Mouse (Mus musculus): ENCODE results near the gene Dscaml1. TPM values are rescaled to one million over a fixed set of nuclear protein-coding genes. Genes with fewer than 3 reads are reported as not detected.

The Dscaml1 gene
- polyA plus RNA-seq, 2 experiments: not detected

DNA sequence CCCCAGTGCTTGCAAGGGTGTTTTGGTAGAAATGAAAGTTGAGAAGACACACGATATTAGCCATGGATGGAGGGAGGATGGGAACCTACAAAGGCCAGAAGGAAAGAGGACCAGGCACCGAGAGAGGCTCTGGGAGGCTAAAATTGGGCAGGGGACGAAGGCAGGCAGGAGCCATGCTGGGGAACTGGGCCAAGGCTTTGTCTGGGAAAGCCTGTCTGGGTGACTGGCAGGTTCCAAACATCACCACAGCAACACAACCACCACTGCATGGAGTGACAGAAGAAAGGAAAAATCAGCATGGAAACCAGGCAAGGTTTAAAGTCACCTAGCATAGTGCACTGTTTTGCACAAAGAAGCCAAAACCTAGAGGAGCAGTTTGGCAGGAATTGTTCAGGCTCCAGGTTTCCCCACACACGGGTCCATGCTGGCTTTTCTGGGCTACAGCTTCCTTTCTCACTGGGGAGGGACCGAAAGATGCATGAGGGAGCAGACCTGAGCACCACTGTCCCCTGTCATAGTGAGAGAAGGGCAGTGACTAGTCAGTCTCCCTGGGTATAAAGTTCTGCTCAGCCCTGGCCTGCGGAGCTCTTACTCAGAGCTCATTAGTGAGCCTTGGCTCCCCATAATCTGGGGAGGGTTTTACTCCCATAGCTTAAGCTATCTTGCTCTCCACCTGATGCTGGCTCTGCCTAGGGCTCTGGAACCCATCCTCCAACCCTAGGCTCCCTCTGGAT, 211.9 kb downstream of the Dscaml1 start:
- Histone ChIP-seq H3K4me2 (ENCODE audit: low read depth) (no peak overlapping the region), H3K9ac (replicated peaks) (no peak overlapping the region), H3K4me3 (ENCODE audit: insufficient read depth in 1 of 2, low read depth in 2 of 2, low read length in 2 of 2) (no peak overlapping the region), H3K27me3 (ENCODE audit: control insufficient read depth, insufficient read depth, low read length) (no peaks in the 10 kb centered on the region), H3K9me3 (ENCODE audit: control insufficient read depth, low read length) (no peaks in the 10 kb centered on the region), H3K27ac (no peak overlapping the region), H3K4me1 (replicated peaks; ENCODE audit: control insufficient read depth in 2 of 2, insufficient read depth in 2 of 2, low read length in 1 of 2) (no peaks in the 10 kb centered on the region), H3K36me3 (replicated peaks; ENCODE audit: control insufficient read depth, insufficient read depth, low read depth) (no peaks in the 10 kb centered on the region)
- WGBS (ENCODE audit: insufficient replicate concordance): 37% methylated on average over 6 of the region's 6 CpGs
- DNase-seq (ENCODE audit: low read depth in 3 of 3, low spot score in 3 of 3) (no peak), ATAC-seq (ENCODE audit: insufficient read depth) (no peak)
- TF ChIP-seq CTCF (IDR thresholded peaks at IDR 0.05; ENCODE audit: low read depth) (no peak), EP300 (IDR thresholded peaks at IDR 0.05; ENCODE audit: low read depth) (no peak)

DNA sequence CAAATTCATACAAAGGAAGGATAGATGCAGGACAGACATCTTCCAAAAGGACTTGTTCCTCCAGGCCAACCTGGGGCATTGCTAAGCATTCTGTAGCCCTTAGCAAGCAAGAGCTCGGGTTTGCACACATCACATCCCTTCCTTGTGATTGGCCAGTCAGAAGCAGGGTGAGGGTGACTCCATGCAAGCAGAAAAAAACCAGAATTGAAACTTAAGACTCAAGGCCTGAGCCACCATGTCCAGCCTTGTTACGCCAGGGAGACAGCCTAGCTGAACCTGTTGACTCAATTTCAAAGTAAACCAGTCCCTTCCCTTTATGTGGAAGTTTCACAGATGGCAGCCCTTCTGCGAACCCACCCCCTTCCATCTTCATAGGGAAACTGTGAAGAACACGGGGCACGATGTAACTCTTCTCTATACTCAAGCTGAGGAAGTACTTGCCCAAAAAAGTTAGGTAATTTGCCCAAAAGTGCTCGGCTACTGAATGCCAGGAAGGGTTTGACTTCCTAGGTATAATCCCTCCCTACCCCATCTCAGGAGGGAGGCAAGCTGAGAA, 218.5 kb downstream of the Dscaml1 start:
- no peak for DNase-seq (ENCODE audit: low read depth in 3 of 3, low spot score in 3 of 3)
- Histone ChIP-seq H3K27ac (no peak overlapping the region), H3K27me3 (ENCODE audit: control insufficient read depth, insufficient read depth, low read length) (no peaks in the 10 kb centered on the region), H3K4me3 (ENCODE audit: insufficient read depth in 1 of 2, low read depth in 2 of 2, low read length in 2 of 2) (no peak overlapping the region), H3K9me3 (ENCODE audit: control insufficient read depth, low read length) (no peaks in the 10 kb centered on the region), H3K4me2 (ENCODE audit: low read depth) (no peak overlapping the region), H3K36me3 (replicated peaks; ENCODE audit: control insufficient read depth, insufficient read depth, low read depth) (no peaks in the 10 kb centered on the region), H3K4me1 (replicated peaks; ENCODE audit: control insufficient read depth in 2 of 2, insufficient read depth in 2 of 2, low read length in 1 of 2) (no peaks in the 10 kb centered on the region), H3K9ac (replicated peaks) (no peak overlapping the region)
- ATAC-seq (ENCODE audit: insufficient read depth): no peak
- TF ChIP-seq EP300 (IDR thresholded peaks at IDR 0.05; ENCODE audit: low read depth): no peak
- no peak for TF ChIP-seq CTCF (IDR thresholded peaks at IDR 0.05; ENCODE audit: low read depth)
- 42% methylated on average over 6 of the region's 6 CpGs for WGBS (ENCODE audit: insufficient replicate concordance)

DNA sequence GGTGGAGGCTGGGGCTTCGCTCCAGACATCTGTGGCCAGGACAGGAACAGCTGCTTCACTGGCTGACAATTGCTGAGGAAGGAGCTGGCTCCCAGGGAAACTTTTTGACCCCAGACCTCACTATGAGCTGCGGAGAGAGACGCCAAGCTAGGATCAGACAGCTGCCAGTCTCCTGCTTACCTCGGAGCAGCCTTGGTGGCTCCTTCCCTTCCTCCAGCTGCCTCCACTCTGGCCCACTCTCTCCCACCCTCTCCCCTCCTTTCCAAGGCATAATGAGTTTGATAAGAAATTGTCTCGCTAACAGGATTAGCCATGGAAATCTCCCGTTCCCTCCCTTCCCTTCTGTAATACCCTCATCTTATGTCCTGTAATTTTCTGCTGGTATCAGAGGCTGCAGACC, 219.1 kb downstream of the Dscaml1 start:
- ATAC-seq (ENCODE audit: insufficient read depth) (no peak), DNase-seq (ENCODE audit: low read depth in 3 of 3, low spot score in 3 of 3) (no peak)
- no peaks in the 10 kb centered on the region for H3K27me3 ChIP-seq (ENCODE audit: control insufficient read depth, insufficient read depth, low read length)
- no peak overlapping the region for H3K4me2 ChIP-seq (ENCODE audit: low read depth)
- H3K9me3 ChIP-seq (ENCODE audit: control insufficient read depth, low read length): no peaks in the 10 kb centered on the region
- no peaks in the 10 kb centered on the region for H3K4me1 ChIP-seq (replicated peaks; ENCODE audit: control insufficient read depth in 2 of 2, insufficient read depth in 2 of 2, low read length in 1 of 2)
- H3K9ac ChIP-seq (replicated peaks): no peak overlapping the region
- 52% methylated on average over 6 of the region's 6 CpGs for WGBS (ENCODE audit: insufficient replicate concordance)
- H3K27ac ChIP-seq: no peak overlapping the region
- H3K36me3 ChIP-seq (replicated peaks; ENCODE audit: control insufficient read depth, insufficient read depth, low read depth): no peaks in the 10 kb centered on the region
- no peak overlapping the region for H3K4me3 ChIP-seq (ENCODE audit: insufficient read depth in 1 of 2, low read depth in 2 of 2, low read length in 2 of 2)
- TF ChIP-seq CTCF (IDR thresholded peaks at IDR 0.05; ENCODE audit: low read depth): no peak
- TF ChIP-seq EP300 (IDR thresholded peaks at IDR 0.05; ENCODE audit: low read depth): no peak

DNA sequence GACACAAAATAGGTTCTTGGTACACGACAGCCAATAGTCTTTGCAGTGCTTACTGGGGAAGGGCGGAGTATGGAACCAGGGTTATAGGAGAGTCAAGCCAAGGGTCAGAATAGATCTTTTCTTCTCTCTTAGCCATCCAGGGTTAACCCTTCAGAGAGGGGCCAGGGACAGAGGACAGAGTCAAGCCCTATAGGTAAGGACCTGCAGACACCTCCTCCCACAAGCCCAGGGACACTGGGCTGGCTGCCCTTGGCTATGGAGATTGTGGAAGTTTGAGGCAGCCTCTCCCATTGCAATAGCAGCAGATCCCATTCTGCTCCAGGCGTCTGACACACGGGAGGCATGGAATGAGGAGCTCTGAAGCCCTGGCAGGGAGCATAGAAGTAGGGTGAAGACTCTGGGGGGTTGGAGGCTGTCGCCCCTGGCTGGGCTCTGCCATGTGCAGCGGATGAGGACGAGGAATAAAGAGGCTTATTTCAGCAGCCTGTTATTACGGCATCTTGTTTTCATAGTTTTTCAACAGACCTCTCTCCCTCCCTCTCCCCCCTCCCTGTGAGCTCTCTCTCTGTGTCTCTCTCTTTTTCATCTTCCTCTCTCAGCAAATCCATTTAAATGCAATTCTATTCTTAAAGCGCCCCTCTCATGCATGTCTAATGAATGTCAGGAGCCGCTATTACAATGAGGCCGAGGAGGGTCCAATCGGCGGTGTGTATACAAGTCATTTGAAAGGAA, 224.8 kb downstream of the Dscaml1 start:
- Histone ChIP-seq H3K4me1 (replicated peaks; ENCODE audit: control insufficient read depth in 2 of 2, insufficient read depth in 2 of 2, low read length in 1 of 2) (no peaks in the 10 kb centered on the region), H3K9me3 (ENCODE audit: control insufficient read depth, low read length) (no peaks in the 10 kb centered on the region), H3K9ac (replicated peaks) (no peak overlapping the region), H3K4me3 (ENCODE audit: insufficient read depth in 1 of 2, low read depth in 2 of 2, low read length in 2 of 2) (no peak overlapping the region), H3K4me2 (ENCODE audit: low read depth) (no peak overlapping the region), H3K27me3 (ENCODE audit: control insufficient read depth, insufficient read depth, low read length) (no peaks in the 10 kb centered on the region), H3K27ac (no peak overlapping the region), H3K36me3 (replicated peaks; ENCODE audit: control insufficient read depth, insufficient read depth, low read depth) (no peaks in the 10 kb centered on the region)
- DNase-seq (ENCODE audit: low read depth in 3 of 3, low spot score in 3 of 3) (no peak), ATAC-seq (ENCODE audit: insufficient read depth) (no peak)
- no peak for TF ChIP-seq CTCF (IDR thresholded peaks at IDR 0.05; ENCODE audit: low read depth)
- no peak for TF ChIP-seq EP300 (IDR thresholded peaks at IDR 0.05; ENCODE audit: low read depth)
- 65% methylated on average over 13 of the region's 13 CpGs for WGBS (ENCODE audit: insufficient replicate concordance)

DNA sequence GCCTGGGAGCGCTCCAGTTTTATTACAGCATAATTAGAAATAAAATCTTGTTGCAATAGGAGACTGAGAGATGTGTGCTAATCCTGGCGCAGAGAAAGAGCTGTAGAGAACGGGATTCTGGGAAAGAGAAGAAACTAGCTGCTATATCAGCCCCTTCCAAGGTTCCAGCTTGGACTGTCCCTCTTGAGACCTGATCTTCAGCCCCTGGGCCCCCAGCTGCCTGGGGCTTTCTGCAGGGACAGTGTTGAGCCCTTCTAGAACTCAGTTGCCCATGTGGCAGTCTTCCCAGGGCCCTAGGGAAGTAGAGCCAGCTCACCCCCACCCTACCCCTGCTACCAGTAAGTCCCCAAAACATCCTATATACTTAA, 225.4 kb downstream of the Dscaml1 start:
- Histone ChIP-seq H3K9me3 (ENCODE audit: control insufficient read depth, low read length) (no peaks in the 10 kb centered on the region), H3K4me1 (replicated peaks; ENCODE audit: control insufficient read depth in 2 of 2, insufficient read depth in 2 of 2, low read length in 1 of 2) (no peaks in the 10 kb centered on the region), H3K4me2 (ENCODE audit: low read depth) (no peak overlapping the region), H3K36me3 (replicated peaks; ENCODE audit: control insufficient read depth, insufficient read depth, low read depth) (no peaks in the 10 kb centered on the region), H3K27me3 (ENCODE audit: control insufficient read depth, insufficient read depth, low read length) (no peaks in the 10 kb centered on the region), H3K4me3 (ENCODE audit: insufficient read depth in 1 of 2, low read depth in 2 of 2, low read length in 2 of 2) (no peak overlapping the region), H3K9ac (replicated peaks) (no peak overlapping the region), H3K27ac (no peak overlapping the region)
- 69% methylated on average over 3 of the region's 3 CpGs for WGBS (ENCODE audit: insufficient replicate concordance)
- no peak for DNase-seq (ENCODE audit: low read depth in 3 of 3, low spot score in 3 of 3)
- no peak for TF ChIP-seq CTCF (IDR thresholded peaks at IDR 0.05; ENCODE audit: low read depth)
- no peak for TF ChIP-seq EP300 (IDR thresholded peaks at IDR 0.05; ENCODE audit: low read depth)
- ATAC-seq (ENCODE audit: insufficient read depth): no peak
